Mouse (Mus musculus): ENCODE data around the gene Gbx1. TPM values are rescaled to one million over a fixed set of nuclear protein-coding genes. Genes with fewer than 3 reads are reported as not detected.

The Gbx1 gene
- polyA plus RNA-seq, 1 experiment from 2014 or later, result 1.1 TPM

- Histone ChIP-seq H3K27ac (no peak overlapping the region), H3K36me3 (replicated peaks) (no peaks in the 10 kb centered on the region), H3K4me1 (peaks cover 19% of the 10 kb centered on the region), H3K9ac (no peak overlapping the region), H3K27me3 (peaks cover 82% of the 10 kb centered on the region), H3K9me3 (no peaks in the 10 kb centered on the region), H3K4me3 (replicated peaks) (no peak overlapping the region), H3K4me2 (no peak overlapping the region)
- 33% methylated on average over 8 of the region's 8 CpGs for WGBS
- no peak for ATAC-seq (ENCODE audit: low FRiP score)
Measured at GRCm38 (mm10) chr5:24523806-24524205, 3.2 kb downstream of the Gbx1 start.

GRCm38 (mm10) chr5:24521366-24521765 is 5.6 kb downstream of the Gbx1 start:
- H3K4me2 ChIP-seq, result no peak overlapping the region
- H3K27me3 ChIP-seq, result peaks cover 76% of the 10 kb centered on the region
- peaks cover 7% of the 10 kb centered on the region for H3K4me1 ChIP-seq
- no peaks in the 10 kb centered on the region for H3K9me3 ChIP-seq
- 66% methylated on average over 8 of the region's 8 CpGs for WGBS
- ATAC-seq (ENCODE audit: low FRiP score), result no peak
- H3K27ac ChIP-seq, result no peak overlapping the region
- H3K9ac ChIP-seq, result no peak overlapping the region
- H3K36me3 ChIP-seq (replicated peaks), result no peaks in the 10 kb centered on the region
- H3K4me3 ChIP-seq (replicated peaks), result no peak overlapping the region

GRCm38 (mm10) chr5:24512271-24512670 is 14.7 kb downstream of the Gbx1 start:
- WGBS, result 62% methylated on average over 8 of the region's 8 CpGs
- no peaks in the 10 kb centered on the region for H3K9me3 ChIP-seq
- no peak overlapping the region for H3K27ac ChIP-seq
- ATAC-seq (ENCODE audit: low FRiP score), result no peak
- H3K9ac ChIP-seq, result no peak overlapping the region
- no peak overlapping the region for H3K4me3 ChIP-seq (replicated peaks)
- H3K4me2 ChIP-seq, result no peak overlapping the region
- H3K4me1 ChIP-seq, result no peaks in the 10 kb centered on the region
- H3K36me3 ChIP-seq (replicated peaks), result no peaks in the 10 kb centered on the region
- H3K27me3 ChIP-seq, result peaks cover 32% of the 10 kb centered on the region

- H3K4me1 ChIP-seq, result no peaks in the 10 kb centered on the region
- WGBS, result 51% methylated on average over 11 of the region's 11 CpGs
- H3K4me3 ChIP-seq (replicated peaks), result no peak overlapping the region
- no peak for ATAC-seq (ENCODE audit: low FRiP score)
- no peak overlapping the region for H3K4me2 ChIP-seq
- H3K27ac ChIP-seq, result no peak overlapping the region
- no peaks in the 10 kb centered on the region for H3K36me3 ChIP-seq (replicated peaks)
- H3K9ac ChIP-seq, result no peak overlapping the region
- H3K9me3 ChIP-seq, result no peaks in the 10 kb centered on the region
- peaks cover 35% of the 10 kb centered on the region for H3K27me3 ChIP-seq
Measured at GRCm38 (mm10) chr5:24510635-24511034, 16.4 kb downstream of the Gbx1 start.

GRCm38 (mm10) chr5:24508406-24508805 is 18.6 kb downstream of the Gbx1 start:
- H3K9me3 ChIP-seq, result no peaks in the 10 kb centered on the region
- H3K4me1 ChIP-seq, result peaks cover 7% of the 10 kb centered on the region; the same call in 1 of the 2 replicates
- H3K4me2 ChIP-seq, result no peak overlapping the region
- no peak overlapping the region for H3K4me3 ChIP-seq (replicated peaks)
- H3K27me3 ChIP-seq, result peaks cover 47% of the 10 kb centered on the region
- 94% methylated on average over 7 of the region's 7 CpGs for WGBS
- no peak for ATAC-seq (ENCODE audit: low FRiP score)
- no peaks in the 10 kb centered on the region for H3K36me3 ChIP-seq (replicated peaks)
- H3K9ac ChIP-seq, result no peak overlapping the region
- no peak overlapping the region for H3K27ac ChIP-seq

GRCm38 (mm10) chr5:24505513-24505912 is 21.5 kb downstream of the Gbx1 start:
- no peak overlapping the region for H3K9ac ChIP-seq
- H3K4me1 ChIP-seq, result peaks cover 11% of the 10 kb centered on the region
- ATAC-seq (ENCODE audit: low FRiP score), result no peak
- H3K27me3 ChIP-seq, result peaks cover 66% of the 10 kb centered on the region
- 53% methylated on average over 2 of the region's 2 CpGs for WGBS
- H3K9me3 ChIP-seq, result no peaks in the 10 kb centered on the region
- H3K4me2 ChIP-seq, result no peak overlapping the region
- H3K36me3 ChIP-seq (replicated peaks), result peaks cover 20% of the 10 kb centered on the region
- no peak overlapping the region for H3K4me3 ChIP-seq (replicated peaks)
- no peak overlapping the region for H3K27ac ChIP-seq

GRCm38 (mm10) chr5:24502786-24503185 is 24.2 kb downstream of the Gbx1 start:
- Histone ChIP-seq H3K27me3 (peaks cover 84% of the 10 kb centered on the region), H3K9ac (no peak overlapping the region), H3K9me3 (no peaks in the 10 kb centered on the region), H3K27ac (no peak overlapping the region), H3K4me2 (no peak overlapping the region), H3K4me3 (replicated peaks) (no peak overlapping the region), H3K4me1 (peaks cover 35% of the 10 kb centered on the region), H3K36me3 (replicated peaks) (peaks cover 42% of the 10 kb centered on the region)
- 78% methylated on average over 4 of the region's 4 CpGs for WGBS
- ATAC-seq (ENCODE audit: low FRiP score), result no peak

- Histone ChIP-seq H3K9ac (no peak overlapping the region), H3K4me1 (peaks cover 51% of the 10 kb centered on the region), H3K27me3 (peaks cover 72% of the 10 kb centered on the region), H3K4me3 (replicated peaks) (no peak overlapping the region), H3K27ac (no peak overlapping the region), H3K9me3 (no peaks in the 10 kb centered on the region), H3K4me2 (no peak overlapping the region), H3K36me3 (replicated peaks) (peaks cover 55% of the 10 kb centered on the region)
- 82% methylated on average over 11 of the region's 11 CpGs for WGBS
- ATAC-seq (ENCODE audit: low FRiP score), result no peak
Measured at GRCm38 (mm10) chr5:24500851-24501250, 26.2 kb downstream of the Gbx1 start.

- Histone ChIP-seq H3K27ac (no peak overlapping the region), H3K9ac (peak overlapping the region; percentile 2; the same call in 1 of the 2 replicates), H3K9me3 (no peaks in the 10 kb centered on the region), H3K4me3 (replicated peaks) (no peak overlapping the region), H3K27me3 (peaks cover 57% of the 10 kb centered on the region), H3K4me1 (peaks cover 59% of the 10 kb centered on the region), H3K36me3 (replicated peaks) (peaks cover 62% of the 10 kb centered on the region), H3K4me2 (no peak overlapping the region)
- no peak for ATAC-seq (ENCODE audit: low FRiP score)
- 64% methylated on average over 10 of the region's 10 CpGs for WGBS
Measured at GRCm38 (mm10) chr5:24499113-24499512, 27.9 kb downstream of the Gbx1 start.

- Histone ChIP-seq H3K27me3 (peaks cover 57% of the 10 kb centered on the region), H3K9me3 (no peaks in the 10 kb centered on the region), H3K4me3 (replicated peaks) (no peak overlapping the region), H3K4me2 (no peak overlapping the region), H3K4me1 (peaks cover 59% of the 10 kb centered on the region), H3K27ac (peak overlapping the region; percentile 61), H3K9ac (no peak overlapping the region), H3K36me3 (replicated peaks) (peaks cover 78% of the 10 kb centered on the region)
- peak; percentile 18; the same call in 1 of the 2 replicates for ATAC-seq (ENCODE audit: low FRiP score)
- 41% methylated on average over 12 of the region's 12 CpGs for WGBS
Measured at GRCm38 (mm10) chr5:24497526-24497925, 29.5 kb downstream of the Gbx1 start.

- ATAC-seq (ENCODE audit: low FRiP score), result no peak
- Histone ChIP-seq H3K4me2 (no peak overlapping the region), H3K27ac (peak overlapping the region; percentile 51), H3K4me3 (replicated peaks) (no peak overlapping the region), H3K4me1 (peaks cover 59% of the 10 kb centered on the region), H3K36me3 (replicated peaks) (peaks cover 78% of the 10 kb centered on the region), H3K27me3 (peaks cover 57% of the 10 kb centered on the region), H3K9me3 (no peaks in the 10 kb centered on the region), H3K9ac (no peak overlapping the region)
- 47% methylated on average over 6 of the region's 6 CpGs for WGBS
Measured at GRCm38 (mm10) chr5:24496756-24497155, 30.2 kb downstream of the Gbx1 start.

- H3K36me3 ChIP-seq (replicated peaks), result peaks cover 77% of the 10 kb centered on the region
- peaks cover 59% of the 10 kb centered on the region for H3K4me1 ChIP-seq
- peaks cover 51% of the 10 kb centered on the region for H3K27me3 ChIP-seq
- H3K27ac ChIP-seq, result peak overlapping the region; percentile 74
- no peak overlapping the region for H3K4me2 ChIP-seq
- H3K9me3 ChIP-seq, result no peaks in the 10 kb centered on the region
- no peak overlapping the region for H3K9ac ChIP-seq
- WGBS, result 53% methylated on average over 15 of the region's 15 CpGs
- no peak overlapping the region for H3K4me3 ChIP-seq (replicated peaks)
- ATAC-seq (ENCODE audit: low FRiP score), result peak; percentile 28; the same call in 1 of the 2 replicates
Measured at GRCm38 (mm10) chr5:24495019-24495418, 32.0 kb downstream of the Gbx1 start.

GRCm38 (mm10) chr5:24492546-24493285 is 34.3 kb downstream of the Gbx1 start:
- no peak for ATAC-seq (ENCODE audit: low FRiP score)
- 91% methylated on average over 16 of the region's 16 CpGs for WGBS
- H3K36me3 ChIP-seq (replicated peaks), result peaks cover 84% of the 10 kb centered on the region
- H3K27ac ChIP-seq, result no peak overlapping the region
- peaks cover 47% of the 10 kb centered on the region for H3K27me3 ChIP-seq
- H3K4me2 ChIP-seq, result no peak overlapping the region
- H3K4me1 ChIP-seq, result peaks cover 43% of the 10 kb centered on the region
- no peaks in the 10 kb centered on the region for H3K9me3 ChIP-seq
- no peak overlapping the region for H3K9ac ChIP-seq
- no peak overlapping the region for H3K4me3 ChIP-seq (replicated peaks)
